ENCODE assay signal across 10 mouse cellular contexts in the genomic region with DNA sequence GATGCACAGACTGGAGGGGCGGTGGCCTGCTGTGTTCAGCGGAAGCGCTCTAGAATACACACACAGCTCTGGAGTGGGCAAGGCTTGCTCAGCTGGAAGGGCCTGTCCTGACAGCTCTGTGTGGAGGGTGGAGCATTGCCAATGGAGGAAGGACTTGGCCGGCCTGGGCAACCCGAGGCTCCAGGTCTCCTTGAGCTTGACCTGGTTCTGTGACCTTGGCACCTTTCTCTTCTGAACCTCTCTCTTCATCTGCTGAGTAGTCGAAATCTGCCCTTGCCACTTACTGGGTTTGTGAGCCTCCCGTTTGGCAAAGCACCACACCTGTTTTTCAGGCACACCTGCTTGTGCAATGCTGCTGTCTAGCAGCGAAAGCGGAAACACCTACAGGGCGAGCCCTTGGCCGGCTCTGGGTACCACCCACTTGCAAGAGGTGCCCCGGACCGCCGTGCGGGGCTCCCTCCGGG. TPM values are rescaled to one million over a fixed set of nuclear protein-coding genes. Genes with fewer than 3 reads are reported as not detected.
DNase-seq lines count a peak whose midpoint lies in the region; ATAC-seq lines count a peak whose summit lies in the region.
"Had no signal": no experiment of that assay in that cellular context is flagged by ENCODE, and none has a peak within 500 bp of the region (broad histone marks: within the 10 kb centered on the region; RNA-seq: fewer than 3 reads in every experiment).

Ttc22 (plus strand) TSS at position 403 of the 464 bp plus-strand sequence.

- H3K4me3 ChIP-seq in hindbrain, embryonic 12.5 days, result no peak within 1 kb of the TSS
- H3K4me3 ChIP-seq in stomach, embryonic 14.5 days (ENCODE audit: low read depth, low read length), result peak within 1 kb of the TSS; percentile 25
- H3K4me3 ChIP-seq: embryonic facial prominence, embryonic 12.5 days; megakaryocyte, embryonic 14.5 days had no signal

- DNase-seq in left cerebral cortex, postnatal 4 days, result peak; percentile 64
- DNase-seq in left cerebral cortex, postnatal 10 days (ENCODE audit: extremely low spot score in 1 of 2, low spot score in 2 of 2), result no peak
- peak; percentile 83 to 90 for DNase-seq in kidney, postnatal 25 days
- no peak for DNase-seq in thymus, postnatal 25 days
- no peak for DNase-seq in spleen, postnatal 4 days (ENCODE audit: low spot score in 2 of 2)
- DNase-seq in layer of hippocampus, postnatal 10 days (ENCODE audit: low spot score in 2 of 2), result no peak

- no peak within 1 kb of the TSS for H3K9ac ChIP-seq in hindbrain, embryonic 12.5 days
- H3K9ac ChIP-seq in stomach, embryonic 14.5 days (replicated peaks; ENCODE audit: low read depth, low read length), result no peak within 1 kb of the TSS
- H3K9ac ChIP-seq: embryonic facial prominence, embryonic 12.5 days had no signal

- 0 out of 2 replicates have a peak within 1 kb of the TSS, but pooled peaks have one; percentile 8 for H3K4me2 ChIP-seq in hindbrain, embryonic 12.5 days (replicated peaks)
- H3K4me2 ChIP-seq in stomach, embryonic 14.5 days (replicated peaks; ENCODE audit: low read depth, low read length), result peak within 1 kb of the TSS; percentile 40
- H3K4me2 ChIP-seq: embryonic facial prominence, embryonic 12.5 days had no signal

- H3K27ac ChIP-seq in hindbrain, embryonic 12.5 days, result no peak within 1 kb of the TSS
- H3K27ac ChIP-seq in stomach, embryonic 14.5 days (ENCODE audit: low read length), result no peak within 1 kb of the TSS
- H3K27ac ChIP-seq: embryonic facial prominence, embryonic 12.5 days had no signal

- peaks cover 52% of the 10 kb centered on the region for H3K27me3 ChIP-seq in hindbrain, embryonic 12.5 days
- peaks cover 25% of the 10 kb centered on the region for H3K27me3 ChIP-seq in stomach, embryonic 14.5 days (ENCODE audit: control insufficient read depth, insufficient read depth, low read length)

- H3K4me1 ChIP-seq in hindbrain, embryonic 12.5 days, result peaks cover 6% of the 10 kb centered on the region
- no peaks in the 10 kb centered on the region; the same call in 1 of the 2 replicates for H3K4me1 ChIP-seq in stomach, embryonic 14.5 days (ENCODE audit: control insufficient read depth, insufficient read depth, low read length)

- H3K36me3 ChIP-seq in hindbrain, embryonic 12.5 days, result no peaks in the 10 kb centered on the region
- H3K36me3 ChIP-seq in stomach, embryonic 14.5 days (ENCODE audit: control insufficient read depth, insufficient read depth, low read length), result no peaks in the 10 kb centered on the region
- H3K36me3 ChIP-seq: embryonic facial prominence, embryonic 12.5 days had no signal

- intact Hi-C loops in left cerebral cortex, postnatal 4 days (cut with DNase I), result no loop called here
- intact Hi-C loops in left cerebral cortex, postnatal 10 days (cut with DNase I), result loop anchor here (5.0 kb wide), 1 partner anchor 540 kb away; no protein-coding TSS in a partner anchor

- WGBS in hindbrain, embryonic 12.5 days, result 21% methylated on average over 16 of the region's 16 CpGs
- WGBS in stomach, embryonic 14.5 days, result 22% methylated on average over 16 of the region's 16 CpGs

- ATAC-seq in hindbrain, embryonic 12.5 days (ENCODE audit: low FRiP score), result no peak
- ATAC-seq in stomach, embryonic 14.5 days (ENCODE audit: insufficient number of reproducible peaks, insufficient read depth, low FRiP score, low read depth), result peak; percentile 82

- H3K9me3 ChIP-seq in hindbrain, embryonic 12.5 days (replicated peaks), result no peaks in the 10 kb centered on the region
- H3K9me3 ChIP-seq in stomach, embryonic 14.5 days (ENCODE audit: control insufficient read depth, low read depth, low read length), result no peaks in the 10 kb centered on the region
- H3K9me3 ChIP-seq: embryonic facial prominence, embryonic 12.5 days; megakaryocyte, embryonic 14.5 days had no signal

RNA-seq across cellular contexts. Expression of gene Ttc22, which starts in this region (rescaled TPM):
- 1 to 10 TPM; 1.6 to 1.9 TPM for total RNA-seq in left cerebral cortex, postnatal 4 days (2021)
- total RNA-seq in left cerebral cortex, postnatal 10 days (2021), result 1 to 10 TPM; 1.7 to 2.1 TPM
- polyA plus RNA-seq in hindbrain, embryonic 12.5 days (2016; fragmentation: Nextera tagmentation; extraction: Ambion mirVana), result 0.68 and 0.83 TPM in 2 replicates
- polyA plus RNA-seq in stomach, embryonic 14.5 days (2014; fragmentation: Nextera tagmentation; extraction: Ambion mirVana), result 2.7 and 3.7 TPM in 2 replicates
- 1 to 10 TPM in 1 of 2 experiments, under 1 TPM in 1; 0.87 to 1.9 TPM for total RNA-seq in layer of hippocampus, postnatal 10 days (2021)

Comparison
In these comparisons a context has a peak if more than half of its experiments do, and no peak if none do; other contexts are left out.
1. DNase-seq: peak in left cerebral cortex, postnatal 4 days (single experiment) and kidney, postnatal 25 days (2 of 2); none in left cerebral cortex, postnatal 10 days (0 of 2), thymus, postnatal 25 days (single experiment), spleen, postnatal 4 days (0 of 2) and layer of hippocampus, postnatal 10 days (0 of 2).